12 mouse cellular contexts compared by ENCODE assay signal in genomic region chr2:67447206-67447605, GRCm38 (mm10). TPM values are rescaled to one million over a fixed set of nuclear protein-coding genes. Genes with fewer than 3 reads are reported as not detected.
DNase-seq lines count a peak whose midpoint lies in the region; ATAC-seq lines count a peak whose summit lies in the region.
"Had no signal": no experiment of that assay in that cellular context is flagged by ENCODE, and none has a peak within 500 bp of the region (broad histone marks: within the 10 kb centered on the region; RNA-seq: fewer than 3 reads in every experiment).

No protein-coding gene starts in this region.

- no peaks in the 10 kb centered on the region for H3K27me3 ChIP-seq in kidney, embryonic 15.5 days
- no peaks in the 10 kb centered on the region for H3K27me3 ChIP-seq in neural tube, embryonic 15.5 days (replicated peaks)

- DNase-seq in kidney, adult 9 months = peak; percentile 3
- DNase-seq in frontal cortex, postnatal 10 days (ENCODE audit: low spot score in 2 of 2) = peak; percentile 4 to 17
- peak; percentile 12 to 36 for DNase-seq in heart, postnatal 36 days
- peak; percentile 32 to 34 for DNase-seq in right cerebral cortex, postnatal 36 days (ENCODE audit: low spot score in 2 of 2)
- no peak for DNase-seq in thymus, postnatal 0 days (ENCODE audit: low spot score)
- DNase-seq in lung, adult 18-20 months = no peak
- DNase-seq: kidney, adult 8-10 months had no signal

- H3K9ac ChIP-seq in kidney, embryonic 15.5 days = no peak overlapping the region
- no peak overlapping the region for H3K9ac ChIP-seq in neural tube, embryonic 15.5 days (replicated peaks)

- H3K27ac ChIP-seq in kidney, embryonic 15.5 days = no peak overlapping the region
- no peak overlapping the region for H3K27ac ChIP-seq in neural tube, embryonic 15.5 days (replicated peaks)
- H3K27ac ChIP-seq: midbrain, embryonic 10.5 days had no signal

- no peaks in the 10 kb centered on the region for H3K9me3 ChIP-seq in kidney, embryonic 15.5 days (replicated peaks)
- no peaks in the 10 kb centered on the region for H3K9me3 ChIP-seq in neural tube, embryonic 15.5 days (replicated peaks)
- H3K9me3 ChIP-seq: midbrain, embryonic 10.5 days had no signal

- 78% methylated on average over 12 of the region's 12 CpGs for WGBS in kidney, embryonic 15.5 days
- 77% methylated on average over 12 of the region's 12 CpGs for WGBS in neural tube, embryonic 15.5 days

- H3K4me2 ChIP-seq in kidney, embryonic 15.5 days = no peak overlapping the region
- no peak overlapping the region for H3K4me2 ChIP-seq in neural tube, embryonic 15.5 days

- ATAC-seq in kidney, embryonic 15.5 days (replicated peaks; ENCODE audit: low FRiP score) = no peak
- ATAC-seq in neural tube, embryonic 15.5 days (ENCODE audit: low FRiP score) = no peak

- H3K4me3 ChIP-seq in kidney, embryonic 15.5 days (replicated peaks) = no peak overlapping the region
- H3K4me3 ChIP-seq in neural tube, embryonic 15.5 days (replicated peaks) = no peak overlapping the region
- H3K4me3 ChIP-seq: midbrain, embryonic 10.5 days had no signal

- H3K4me1 ChIP-seq in kidney, embryonic 15.5 days = no peaks in the 10 kb centered on the region
- H3K4me1 ChIP-seq in neural tube, embryonic 15.5 days = no peaks in the 10 kb centered on the region
- H3K4me1 ChIP-seq: midbrain, embryonic 10.5 days had no signal

- intact Hi-C loops in heart, postnatal 36 days (cut with DNase I) = loop anchor here (5.0 kb wide), 1 partner anchor 60 kb away; no protein-coding TSS in a partner anchor

- no peaks in the 10 kb centered on the region for H3K36me3 ChIP-seq in kidney, embryonic 15.5 days
- H3K36me3 ChIP-seq in neural tube, embryonic 15.5 days = no peaks in the 10 kb centered on the region
- H3K36me3 ChIP-seq: midbrain, embryonic 10.5 days had no signal

RNA-seq across cellular contexts. Expression of gene Xirp2, which starts 1.4 kb away (rescaled TPM):
- polyA plus RNA-seq in kidney, embryonic 15.5 days (2015; fragmentation: Nextera tagmentation; extraction: Ambion mirVana) = not detected in 2 replicates
- 100 to 1,000 TPM; 237 to 306 TPM for total RNA-seq in heart, postnatal 36 days (2021)
- polyA plus RNA-seq in thymus, postnatal 0 days (2015; fragmentation: Nextera tagmentation; extraction: Ambion mirVana) = 0.01 TPM in 1 of 2 replicates, not detected in the other
- polyA plus RNA-seq in neural tube, embryonic 15.5 days (2015; fragmentation: Nextera tagmentation; extraction: Ambion mirVana) = 0.05 TPM in 1 of 2 replicates, not detected in the other
- polyA plus RNA-seq: liver, adult 2 months; midbrain, embryonic 10.5 days had no signal

RNA-seq across cellular contexts. Expression of gene Gm26727, which starts 14.2 kb away (rescaled TPM):
- polyA plus RNA-seq in kidney, embryonic 15.5 days (2015; fragmentation: Nextera tagmentation; extraction: Ambion mirVana) = not detected in 2 replicates
- total RNA-seq in heart, postnatal 36 days (2021) = not detected
- not detected in 2 replicates for polyA plus RNA-seq in thymus, postnatal 0 days (2015; fragmentation: Nextera tagmentation; extraction: Ambion mirVana)
- polyA plus RNA-seq in neural tube, embryonic 15.5 days (2015; fragmentation: Nextera tagmentation; extraction: Ambion mirVana) = not detected in 2 replicates
- total RNA-seq: liver, adult 2 months had no signal
- polyA plus RNA-seq: frontal cortex, adult 2 months; liver, adult 2 months; midbrain, embryonic 10.5 days had no signal

RNA-seq across cellular contexts. Expression of gene Gm21830, which starts 33.7 kb away (rescaled TPM):
- not detected in 2 replicates for polyA plus RNA-seq in kidney, embryonic 15.5 days (2015; fragmentation: Nextera tagmentation; extraction: Ambion mirVana)
- total RNA-seq in heart, postnatal 36 days (2021) = not detected
- polyA plus RNA-seq in thymus, postnatal 0 days (2015; fragmentation: Nextera tagmentation; extraction: Ambion mirVana) = not detected in 2 replicates
- polyA plus RNA-seq in neural tube, embryonic 15.5 days (2015; fragmentation: Nextera tagmentation; extraction: Ambion mirVana) = not detected in 2 replicates
- total RNA-seq: liver, adult 2 months had no signal
- polyA plus RNA-seq: frontal cortex, adult 2 months; liver, adult 2 months; midbrain, embryonic 10.5 days had no signal

Comparison
In these comparisons a context has a peak if more than half of its experiments do, and no peak if none do; other contexts are left out.
1. DNase-seq: peak in kidney, adult 9 months (single experiment), frontal cortex, postnatal 10 days (2 of 2), heart, postnatal 36 days (2 of 2) and right cerebral cortex, postnatal 36 days (2 of 2); none in thymus, postnatal 0 days (single experiment) and lung, adult 18-20 months (0 of 2).